Mouse (Mus musculus) left cerebral cortex, postnatal 4 days (tissue): ENCODE data around the gene Irs2. TPM values are rescaled to one million over a fixed set of nuclear protein-coding genes. Genes with fewer than 3 reads are reported as not detected.

Source experiments
- DNase-seq: peaks from one replicate; pipeline ENCODE4 v3.0.0-alpha.2; 2022
- intact Hi-C: fragments of 180-260 bp; cut with DNase I; formaldehyde crosslinking; loops from one replicate; pipeline ENCODE4 v1.15.1; 2025
- total RNA-seq, 2 experiments: library from RNA; stranded (reverse); gene quantifications; 2 replicates each; pipeline ENCODE4 v1.2.3; 2021

Gene Irs2
- total RNA-seq, 2 experiments from 2014 or later, result 35.8 to 37.0 TPM

DNA sequence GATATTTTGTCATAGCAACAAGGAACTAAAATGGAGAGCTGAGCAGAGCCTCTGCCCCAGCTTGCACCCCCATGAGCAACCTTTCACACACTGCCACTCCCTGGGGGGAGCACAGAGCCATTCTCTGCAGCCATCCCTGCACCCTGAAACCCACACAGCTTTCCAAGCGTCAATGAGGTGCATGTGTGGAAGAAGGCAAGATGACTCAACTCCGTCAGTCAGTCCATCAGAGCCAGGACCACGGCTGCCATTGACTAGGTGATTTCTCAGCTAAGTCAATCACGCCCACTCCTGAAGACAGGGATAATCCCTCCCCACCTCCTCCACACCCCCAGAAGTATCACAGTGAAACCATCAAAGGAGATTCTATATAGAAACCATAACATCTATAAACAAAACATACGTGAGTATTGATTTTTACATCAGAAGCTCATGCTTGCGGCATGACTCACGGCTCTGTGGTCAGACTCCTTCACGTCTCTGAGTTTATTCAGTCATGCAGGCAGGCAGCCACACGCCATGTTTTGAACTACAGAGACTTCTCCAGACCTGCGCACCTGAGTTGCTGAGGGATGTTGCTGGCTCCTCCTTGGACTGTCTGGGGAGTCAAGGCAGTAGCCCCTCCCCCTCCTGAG is 14.6 kb downstream of the Irs2 start:
- DNase-seq, result no peak

DNA sequence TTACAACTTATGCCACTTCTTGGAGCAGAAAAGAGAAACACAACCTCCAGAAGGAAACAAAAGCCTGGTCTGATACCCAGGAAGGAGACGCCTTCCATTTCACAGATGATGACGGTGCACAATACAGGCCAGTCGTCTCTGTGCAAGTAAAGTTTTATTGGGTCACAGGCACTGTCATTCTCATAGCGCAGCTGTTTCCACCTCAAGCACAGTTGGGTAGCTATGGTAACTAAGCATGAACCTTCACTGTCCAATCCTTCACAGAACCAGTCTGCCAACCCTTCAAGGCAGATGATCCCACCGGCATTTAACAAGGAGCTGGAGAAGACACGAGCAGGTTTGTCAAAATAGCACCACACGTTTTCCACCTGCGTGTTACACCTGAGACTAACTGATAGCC is 16.2 kb downstream of the Irs2 start:
- DNase-seq, result no peak
- intact Hi-C loops, result no loop called here

More for the DNA sequence above, 14.6 kb downstream of the Irs2 start:
- intact Hi-C loops, result no loop called here

DNA sequence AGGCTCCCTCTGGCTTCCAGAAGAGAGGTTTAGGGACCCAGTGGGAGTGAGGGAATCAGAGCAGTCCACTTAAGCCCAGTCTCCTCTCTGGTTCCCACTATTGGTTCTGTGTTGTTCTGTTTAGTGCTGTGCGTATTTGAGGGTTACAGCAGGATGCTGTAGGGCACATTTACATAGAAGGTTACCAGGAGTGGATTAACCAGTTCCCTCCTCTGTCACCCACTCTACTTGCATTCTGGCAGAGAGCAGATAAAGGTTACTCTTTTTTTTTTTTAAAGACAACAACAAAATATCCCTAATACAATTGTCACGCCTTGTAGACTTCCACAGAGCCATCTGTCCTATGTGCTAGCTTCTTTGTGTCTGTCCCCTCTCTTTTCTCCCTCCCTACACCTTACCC is 16.9 kb downstream of the Irs2 start:
- intact Hi-C loops, result no loop called here
- DNase-seq, result no peak

DNA sequence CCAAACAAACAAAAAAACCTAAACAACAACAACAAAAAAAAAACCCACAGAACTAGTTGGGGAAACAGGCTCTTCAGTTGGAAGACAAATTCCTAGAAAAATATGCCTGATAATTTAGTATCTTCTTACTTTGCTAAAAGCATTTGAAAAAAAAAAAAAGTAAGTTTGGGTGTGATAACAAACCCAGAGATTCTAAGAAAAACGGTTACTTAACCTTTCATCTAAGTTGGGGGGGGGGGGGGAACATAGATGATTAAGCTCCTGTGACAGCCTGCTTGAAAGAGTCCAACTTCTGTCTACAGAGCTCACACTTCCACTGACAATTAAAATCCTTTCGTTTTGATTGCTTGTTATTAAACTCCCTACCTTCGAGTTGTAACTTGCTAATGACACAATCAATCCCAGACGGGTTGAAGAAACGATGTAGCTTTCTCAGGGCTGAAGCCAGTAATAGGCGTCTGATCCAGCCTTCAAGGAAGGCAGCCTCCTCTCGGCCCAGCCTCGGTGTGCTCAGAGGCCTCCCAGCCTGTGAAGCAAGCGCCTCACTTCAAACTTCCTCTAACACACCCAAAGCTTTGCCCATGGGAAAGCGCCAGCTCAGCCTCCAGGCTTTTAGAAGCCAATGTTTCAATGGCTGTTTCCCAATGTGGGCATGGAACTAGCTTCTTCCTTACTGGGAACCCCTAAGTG is 17.7 kb downstream of the Irs2 start:
- intact Hi-C loops, result no loop called here
- DNase-seq, result no peak

DNA sequence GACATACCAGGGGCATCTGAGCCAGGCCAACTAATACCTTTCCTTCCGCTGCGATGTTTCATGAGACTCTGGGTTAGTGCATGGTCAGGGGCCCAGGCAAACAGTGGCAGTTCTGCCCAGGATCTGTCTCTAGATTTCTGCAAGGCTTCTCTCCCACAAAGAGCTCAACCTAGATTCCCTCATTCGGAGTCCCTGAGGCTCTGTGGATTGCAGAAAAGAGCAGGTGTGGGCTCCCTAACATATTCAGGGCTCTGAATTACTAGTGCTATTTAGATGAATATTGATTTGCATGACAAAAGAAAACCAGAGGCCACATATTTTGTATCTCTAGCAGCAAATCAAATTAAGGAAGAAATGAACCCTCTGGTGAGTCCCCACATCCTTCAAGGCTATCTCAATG is 18.3 kb downstream of the Irs2 start:
- intact Hi-C loops, result no loop called here
- no peak for DNase-seq

DNA sequence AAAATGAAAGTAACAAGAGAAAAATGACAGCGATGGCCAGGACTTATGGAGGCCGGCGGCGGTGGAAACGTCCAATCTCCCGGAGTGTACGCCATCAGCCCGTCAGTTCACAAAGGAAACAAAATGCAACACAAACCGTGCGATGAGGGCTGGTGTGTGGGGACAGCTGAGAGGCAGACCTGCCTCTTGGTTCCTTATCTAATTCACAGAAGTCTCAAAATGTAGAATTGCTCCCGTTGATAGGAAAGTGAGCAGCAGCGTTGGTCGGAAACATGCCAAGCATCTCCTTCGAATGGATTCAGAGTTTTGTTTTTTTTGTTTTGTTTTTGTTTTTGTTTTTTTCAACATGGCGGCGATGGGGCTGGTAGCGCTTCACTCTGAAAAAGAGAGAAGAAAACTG is 21.6 kb downstream of the Irs2 start:
- DNase-seq, result no peak
- intact Hi-C loops, result no loop called here

DNA sequence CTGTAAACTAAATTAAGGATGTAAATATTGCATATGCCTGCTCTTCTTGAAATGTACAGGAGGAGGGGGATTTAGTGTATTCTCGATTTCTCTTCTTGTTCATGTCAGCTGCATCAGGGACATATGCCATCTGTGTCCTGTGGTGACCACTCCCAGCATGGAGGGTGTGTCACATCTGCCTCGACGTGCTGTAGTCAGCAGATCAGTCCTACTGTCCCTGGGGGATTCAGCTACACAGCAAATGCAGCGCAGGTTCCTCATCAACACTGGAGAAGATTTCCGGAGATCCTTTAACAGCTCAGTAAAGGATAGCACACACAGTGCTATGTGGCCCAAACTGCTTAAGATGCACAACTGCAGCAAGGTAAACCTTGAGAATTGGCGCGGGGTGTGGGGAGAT is 23.2 kb downstream of the Irs2 start:
- intact Hi-C loops, result no loop called here
- no peak for DNase-seq

DNA sequence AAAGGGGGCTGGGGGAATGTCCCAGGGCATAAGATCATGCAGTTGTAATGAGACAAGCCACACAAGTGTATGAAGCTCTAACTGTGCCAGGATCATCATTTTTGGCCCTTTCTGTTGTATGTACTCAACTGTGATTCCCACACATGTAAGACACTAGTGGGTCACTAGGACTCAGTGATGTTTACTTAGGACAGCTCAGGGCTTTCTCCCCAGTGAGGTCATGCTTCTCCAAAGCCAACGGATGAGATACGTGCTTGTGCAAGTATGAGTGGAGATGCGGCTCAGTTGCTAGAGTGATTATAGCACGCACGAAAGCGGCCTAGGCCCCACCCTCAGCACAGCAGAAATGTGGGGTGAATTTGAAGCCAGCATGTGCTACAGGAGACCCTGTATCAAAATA is 27.4 kb downstream of the Irs2 start:
- DNase-seq, result no peak
- intact Hi-C loops, result no loop called here

DNA sequence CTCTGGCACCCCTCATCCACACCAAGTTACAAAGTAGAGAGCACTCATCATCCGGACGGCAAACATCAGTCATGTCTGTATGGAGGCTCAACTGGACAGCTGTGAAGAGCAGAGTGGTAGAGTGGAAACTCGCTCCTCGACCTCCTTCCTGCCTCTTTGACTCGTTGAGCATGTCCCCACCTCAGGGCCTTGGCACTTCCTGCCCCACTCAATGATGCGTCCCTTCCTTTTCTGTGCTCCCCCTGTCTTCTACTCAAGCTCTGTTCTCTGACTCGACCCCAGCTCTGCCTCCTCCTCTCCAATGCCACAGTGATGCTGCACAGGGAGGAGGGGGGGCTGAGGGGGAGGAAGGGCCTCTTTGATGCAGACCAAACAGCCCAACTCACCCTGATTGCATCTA is 28.3 kb downstream of the Irs2 start:
- intact Hi-C loops, result no loop called here

DNA sequence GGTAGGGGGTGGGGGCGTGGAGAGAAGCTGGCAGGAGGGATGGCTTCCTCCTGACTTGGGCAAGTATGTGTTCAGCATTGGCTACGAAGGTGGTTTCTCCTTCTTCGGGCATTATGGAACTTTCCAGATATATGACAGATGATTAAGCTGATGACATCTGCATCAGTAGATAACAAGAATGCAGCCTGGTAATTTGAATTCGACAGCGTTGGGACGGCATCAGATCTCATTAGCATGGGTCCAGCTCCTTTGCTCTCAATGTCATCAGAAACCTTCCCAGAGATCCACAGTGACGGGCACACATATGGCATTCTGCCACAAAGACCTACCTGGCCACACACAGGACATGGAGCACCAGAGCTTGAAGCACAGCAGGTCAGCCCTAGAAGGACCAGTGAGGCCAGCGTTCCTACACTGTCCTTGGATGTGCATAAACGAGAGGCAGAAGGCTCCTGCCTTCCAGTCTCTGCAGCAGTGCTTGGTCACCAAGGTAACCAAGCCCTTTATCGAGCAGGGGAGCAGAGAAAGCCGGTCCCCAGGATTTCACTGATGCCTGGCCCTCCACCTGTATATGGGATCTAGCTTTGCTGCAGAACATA is 29.0 kb downstream of the Irs2 start:
- DNase-seq, result no peak
- intact Hi-C loops, result no loop called here

More for the DNA sequence above, 28.3 kb downstream of the Irs2 start:
- no peak for DNase-seq

DNA sequence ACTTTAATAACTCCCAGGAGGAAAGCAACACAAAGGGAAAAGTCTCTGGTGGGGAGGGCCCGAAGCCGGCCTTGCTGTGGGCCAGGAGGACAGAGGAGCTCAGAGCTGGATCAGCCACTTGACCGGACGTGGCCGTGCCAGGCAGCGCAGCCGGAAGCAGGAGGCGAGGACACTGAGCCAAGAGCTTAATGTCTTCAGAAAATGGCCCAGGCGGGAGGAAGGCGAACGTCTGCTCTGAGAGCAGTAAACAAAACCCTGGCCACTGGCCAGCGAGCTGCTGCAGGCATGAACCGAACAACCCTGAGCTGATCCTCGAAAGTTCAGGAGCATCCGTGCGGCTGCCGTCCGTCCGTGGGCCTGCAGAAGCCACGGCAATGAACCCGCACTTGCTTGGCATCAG is 29.9 kb downstream of the Irs2 start:
- peak; percentile 96 for DNase-seq
- intact Hi-C loops, result no loop called here

DNA sequence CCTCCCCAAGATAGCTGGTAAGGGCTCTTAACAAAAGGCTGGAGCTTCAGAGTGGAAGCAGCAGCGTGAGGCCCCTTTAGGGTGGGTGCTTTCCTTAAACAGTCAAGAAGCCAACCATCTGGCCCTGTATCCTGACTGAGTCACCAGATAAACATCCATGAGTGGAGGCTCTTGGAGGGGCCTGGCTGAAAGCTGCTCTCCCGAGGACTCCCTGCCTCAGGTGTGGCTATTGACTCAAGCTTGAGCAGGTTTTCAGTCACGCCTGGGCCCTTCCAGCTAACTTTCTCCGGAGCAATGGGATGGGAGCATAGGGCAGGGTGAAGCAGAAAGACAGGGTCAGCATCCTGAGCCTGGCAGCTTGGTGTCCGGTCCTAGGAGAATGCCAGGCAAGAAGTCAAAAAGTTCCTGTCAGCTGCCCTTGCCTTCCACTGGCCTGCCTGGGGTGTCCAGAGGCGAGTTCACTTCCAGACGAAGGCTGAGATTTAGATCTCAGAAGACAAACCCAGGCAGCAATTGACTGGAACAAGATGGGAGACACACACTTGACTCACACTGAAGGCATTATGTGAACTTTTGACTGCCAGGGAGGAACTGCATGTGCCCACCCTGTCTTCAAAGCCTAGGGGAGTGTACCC is 30.4 kb downstream of the Irs2 start:
- DNase-seq, result no peak
- intact Hi-C loops, result no loop called here

DNA sequence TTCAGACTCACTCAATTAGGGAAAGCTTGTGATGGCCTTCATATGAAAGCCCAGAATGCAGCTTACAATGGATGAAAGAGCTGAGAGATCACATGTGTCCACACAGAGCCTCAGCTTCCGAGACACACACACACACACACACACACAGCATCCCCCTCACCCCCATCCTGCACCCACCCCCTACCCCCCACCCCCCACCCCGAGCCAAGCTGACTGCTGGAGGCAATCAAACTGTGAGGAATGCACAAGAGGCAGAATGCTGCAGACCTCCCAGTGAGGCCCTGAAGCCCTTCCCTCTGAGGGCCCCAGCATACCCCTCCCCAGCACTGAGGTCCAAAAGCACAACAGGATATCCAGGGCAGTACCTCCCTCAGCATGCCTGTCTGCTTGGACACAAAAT is 33.6 kb downstream of the Irs2 start:
- intact Hi-C loops, result no loop called here
- DNase-seq, result no peak

DNA sequence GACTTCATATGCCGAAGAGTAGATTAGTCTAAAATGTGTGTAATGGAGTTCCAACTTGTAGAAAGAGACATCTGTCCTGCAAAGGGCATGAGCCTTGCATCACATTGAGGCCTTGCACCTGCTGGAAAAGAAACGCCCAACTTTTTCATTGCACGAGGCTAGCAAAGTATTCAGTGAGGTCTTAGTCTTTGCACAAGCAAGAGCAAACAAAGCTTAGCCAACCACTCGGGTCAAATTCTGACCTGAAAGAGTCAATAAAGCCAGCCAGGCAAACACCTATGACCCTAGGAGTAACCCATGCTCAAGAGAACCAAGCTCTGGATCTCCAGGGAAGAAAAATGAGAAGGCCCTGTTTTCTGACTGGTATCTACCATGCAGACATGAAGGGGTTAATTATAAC is 34.1 kb downstream of the Irs2 start:
- no peak for DNase-seq
- intact Hi-C loops, result no loop called here

DNA sequence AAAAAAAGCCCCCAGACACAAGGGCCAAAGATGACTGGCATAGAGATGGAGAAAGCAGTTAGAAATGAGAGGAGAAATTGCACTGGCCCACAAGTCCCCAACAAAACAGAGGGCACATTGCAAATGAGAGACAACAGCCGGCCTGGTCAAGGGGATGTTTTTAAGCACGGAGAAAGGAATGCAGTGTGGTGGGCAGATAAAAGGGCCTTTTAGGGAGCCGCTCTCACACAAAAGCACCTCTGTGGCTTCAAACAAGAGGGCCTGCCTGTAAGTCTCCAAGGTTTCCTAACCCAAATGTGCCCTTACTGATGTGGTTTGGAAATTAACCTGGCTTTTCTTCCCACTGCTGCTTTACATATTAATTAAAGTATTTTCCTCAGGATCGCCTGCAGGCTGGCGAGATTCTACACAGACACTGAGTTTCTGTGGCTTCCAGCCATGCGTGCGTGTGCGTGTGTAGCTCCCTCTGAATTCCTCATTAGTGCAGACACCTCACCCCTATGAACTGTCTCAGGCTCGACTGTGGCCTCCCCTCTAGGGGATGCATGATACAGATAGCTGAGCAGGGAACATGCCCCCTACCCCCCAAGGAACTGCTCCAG is 35.3 kb downstream of the Irs2 start:
- DNase-seq, result no peak
- intact Hi-C loops, result no loop called here

DNA sequence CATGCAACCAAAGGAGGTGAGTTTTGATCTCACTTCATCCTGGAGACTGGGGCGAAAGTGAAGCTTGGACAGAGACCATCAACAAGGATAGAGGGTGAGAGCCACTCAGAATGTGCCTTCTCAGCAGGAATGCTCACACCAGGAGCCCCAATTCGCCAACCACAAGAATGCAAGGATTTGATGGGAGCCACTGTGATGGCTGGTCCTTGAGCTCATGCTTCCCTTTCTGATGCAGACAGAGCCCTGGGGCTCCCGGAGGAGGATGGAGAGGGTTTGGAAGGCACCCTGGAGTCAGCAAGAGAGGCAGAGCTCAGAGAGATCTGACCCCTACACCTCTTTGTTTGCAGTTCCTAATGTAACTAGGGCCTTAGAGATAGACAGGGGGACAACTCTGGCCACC is 36.3 kb downstream of the Irs2 start:
- intact Hi-C loops, result no loop called here
- no peak for DNase-seq

DNA sequence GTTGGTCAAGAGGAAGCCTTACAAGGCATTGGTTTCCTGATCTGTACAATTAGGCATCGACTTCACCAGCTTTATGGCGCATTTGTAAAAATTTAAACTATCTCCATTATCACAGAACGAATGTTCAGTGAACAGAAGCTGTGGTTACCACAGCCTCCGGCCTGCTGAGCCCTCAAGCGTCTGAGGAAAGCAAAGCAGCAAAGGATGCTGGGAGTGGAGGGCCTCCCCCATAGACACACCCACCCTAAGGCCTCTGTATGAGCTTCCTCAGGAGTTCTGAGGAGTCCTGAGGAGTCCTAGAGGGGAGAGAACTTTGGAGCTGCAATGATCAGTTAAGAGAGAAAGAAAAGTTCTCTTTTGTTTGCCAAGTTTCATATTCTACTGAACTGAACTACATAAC is 36.7 kb downstream of the Irs2 start:
- DNase-seq, result no peak
- intact Hi-C loops, result no loop called here

DNA sequence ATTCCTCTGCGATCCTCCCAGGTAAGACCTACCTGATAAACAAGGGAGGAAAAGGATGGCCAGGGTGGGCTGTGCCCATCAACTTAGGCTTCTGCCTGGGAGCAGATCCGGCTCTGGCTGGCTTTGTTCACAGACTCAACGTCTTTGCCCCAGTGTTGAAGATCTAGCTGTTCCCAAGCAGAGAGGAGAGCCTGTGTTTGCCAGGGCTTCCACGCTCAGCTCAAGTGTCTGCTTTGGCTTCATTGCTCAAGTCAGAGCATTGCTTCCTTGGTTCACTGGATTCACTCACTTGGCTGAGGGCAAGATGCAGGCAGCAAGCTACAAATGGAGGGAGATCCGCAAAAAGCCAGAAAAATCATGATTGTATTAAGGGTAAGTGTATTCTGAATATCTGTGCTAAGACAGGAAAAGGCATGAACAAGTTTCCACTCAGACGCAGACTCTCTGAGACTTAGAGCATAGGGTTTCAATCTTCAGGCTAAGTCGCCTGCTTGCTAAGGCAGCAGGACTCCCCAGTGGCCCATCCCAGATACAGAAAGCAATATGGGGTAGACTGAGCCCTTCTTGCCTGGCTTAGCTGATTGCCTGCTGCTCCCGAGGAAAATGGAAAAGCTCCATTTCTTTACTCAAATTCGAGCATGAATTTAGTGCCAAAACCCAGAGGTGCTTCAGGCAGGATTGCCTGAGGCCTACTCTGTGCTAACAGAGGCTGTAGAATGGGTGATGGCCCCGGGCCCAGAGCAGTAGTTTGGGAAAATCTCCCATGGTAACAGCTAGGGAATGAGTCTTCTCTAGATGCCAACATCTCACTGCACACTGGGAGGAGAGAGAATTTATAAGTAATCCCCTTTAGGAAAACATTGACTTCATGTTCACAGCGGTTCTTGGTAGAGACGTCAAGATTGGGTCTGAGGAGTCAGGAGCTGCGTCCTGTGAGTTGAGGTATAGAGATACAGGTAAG is 37.5 kb downstream of the Irs2 start:
- intact Hi-C loops, result no loop called here
- no peak for DNase-seq

DNA sequence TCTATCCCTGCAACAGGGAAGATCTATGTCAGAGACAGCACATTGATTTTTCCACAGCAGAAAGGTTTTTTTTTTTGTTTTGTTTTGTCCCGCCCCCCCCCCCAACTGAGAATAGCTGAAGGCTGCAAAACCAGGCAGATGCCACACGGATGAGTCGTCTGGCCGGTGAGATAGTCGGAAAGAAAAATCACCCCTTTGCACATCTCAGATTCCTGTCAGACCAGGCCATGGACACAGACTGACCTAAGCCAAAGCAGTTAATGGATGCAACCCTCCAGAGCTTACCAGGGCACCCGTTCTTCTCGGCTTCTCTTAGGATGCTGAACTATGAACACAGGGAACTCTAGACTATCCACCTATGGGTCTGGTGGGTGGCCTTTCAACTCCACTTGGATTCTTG is 39.6 kb downstream of the Irs2 start:
- DNase-seq, result no peak
- intact Hi-C loops, result no loop called here

DNA sequence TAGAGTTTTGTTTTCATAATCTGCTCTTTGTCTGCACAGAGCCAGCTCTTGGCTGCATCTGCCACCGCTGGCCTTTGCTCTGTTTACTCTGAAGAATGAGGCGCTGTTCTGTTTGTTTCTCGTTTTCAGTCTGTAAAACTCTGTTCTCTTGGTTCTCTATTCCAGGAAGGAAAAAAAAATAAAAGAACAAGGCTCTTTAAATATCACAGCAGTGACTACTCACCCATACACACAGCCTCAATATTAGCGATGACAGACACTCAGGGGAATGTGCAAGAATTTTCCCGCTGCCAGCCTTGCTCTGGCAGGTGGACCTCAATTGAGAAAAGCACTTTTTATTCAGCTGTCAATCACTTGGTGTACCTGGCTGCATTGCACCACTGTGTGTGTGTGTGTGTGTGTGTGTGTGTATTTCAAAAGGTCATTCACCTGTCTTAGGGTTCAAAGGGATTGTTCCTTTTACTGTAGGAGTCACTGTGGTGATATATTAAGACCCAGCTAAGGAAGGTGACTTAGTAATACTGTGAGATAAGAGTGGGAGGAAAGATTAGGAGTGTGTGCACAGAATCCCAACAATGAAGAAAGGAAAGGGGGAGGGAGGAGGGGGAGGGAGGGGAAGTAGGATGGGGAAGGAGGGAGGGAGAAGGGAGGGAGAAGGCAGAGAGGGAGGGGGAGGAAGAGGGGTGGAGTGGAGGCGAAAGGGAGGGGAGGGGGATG is 42.7 kb downstream of the Irs2 start:
- intact Hi-C loops, result no loop called here
- no peak for DNase-seq
